Mouse (Mus musculus): ENCODE measurements around the gene Clk1. TPM values are rescaled to one million over a fixed set of nuclear protein-coding genes. Genes with fewer than 3 reads are reported as not detected.
"Not testable (repeated sequence)": the region's sequence is repeated elsewhere in the genome, so short reads cannot be mapped to it uniquely, and the experiment has no call there.

Gene Clk1
- total RNA-seq, 2 experiments from 2014 or later = 119 to 134 TPM

DNA sequence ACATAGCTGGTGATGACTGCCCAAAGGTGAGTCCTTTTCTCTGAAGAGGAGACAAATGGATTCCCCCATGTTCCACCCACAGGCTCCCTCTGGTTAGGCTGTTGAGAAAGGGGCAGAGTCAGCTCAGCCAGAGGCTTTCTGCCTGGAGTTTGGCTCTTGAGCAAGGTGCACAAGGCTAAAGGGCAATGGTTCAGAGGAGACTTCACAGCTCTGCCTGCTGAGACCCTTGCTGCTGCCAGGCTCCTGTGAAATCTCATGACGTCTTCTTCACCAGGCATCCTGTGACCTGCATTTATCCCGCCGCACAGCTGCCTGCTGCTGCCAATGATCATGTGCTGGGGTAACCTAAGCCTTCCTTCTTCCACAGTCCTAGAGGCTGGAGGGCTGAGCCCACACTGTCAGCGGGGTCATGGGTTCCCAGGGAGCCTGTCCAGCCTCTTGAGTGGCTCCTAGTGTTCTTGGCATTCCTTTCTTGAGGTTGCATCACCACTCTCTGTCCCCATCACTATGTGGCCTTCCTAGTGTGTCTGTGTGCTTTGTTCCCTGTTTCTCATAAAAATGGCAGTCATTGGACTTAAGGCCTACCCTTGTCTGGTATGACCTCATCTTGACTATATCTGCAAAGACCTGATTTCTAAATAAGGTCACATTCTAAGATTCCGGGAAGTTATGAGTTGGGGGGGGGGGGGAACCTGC is 41.1 kb downstream of the Clk1 start:
- H3K4me3 ChIP-seq = no peak overlapping the region
- TF ChIP-seq CTCF (IDR thresholded peaks at IDR 0.05) = no peak
- DNase-seq (ENCODE audit: extremely low spot score in 1 of 2, low spot score in 2 of 2) = no peak
- intact Hi-C loops (cut with DNase I) = no loop called here
- H3K27ac ChIP-seq = no peak overlapping the region

- intact Hi-C loops (cut with DNase I) = no loop called here
- no peak for DNase-seq (ENCODE audit: extremely low spot score in 1 of 2, low spot score in 2 of 2)
- no peak overlapping the region for H3K4me3 ChIP-seq
- no peak overlapping the region for H3K27ac ChIP-seq
- TF ChIP-seq CTCF (IDR thresholded peaks at IDR 0.05) = no peak
Observed at GRCm38 (mm10) chr1:58375574-58376147, 48.2 kb downstream of the Clk1 start.

- DNase-seq (ENCODE audit: extremely low spot score in 1 of 2, low spot score in 2 of 2); H3K4me3 ChIP-seq; H3K27ac ChIP-seq; intact Hi-C loops (cut with DNase I): not testable (repeated sequence)
Observed at GRCm38 (mm10) chr1:58374266-58374665, 49.6 kb downstream of the Clk1 start.

DNA sequence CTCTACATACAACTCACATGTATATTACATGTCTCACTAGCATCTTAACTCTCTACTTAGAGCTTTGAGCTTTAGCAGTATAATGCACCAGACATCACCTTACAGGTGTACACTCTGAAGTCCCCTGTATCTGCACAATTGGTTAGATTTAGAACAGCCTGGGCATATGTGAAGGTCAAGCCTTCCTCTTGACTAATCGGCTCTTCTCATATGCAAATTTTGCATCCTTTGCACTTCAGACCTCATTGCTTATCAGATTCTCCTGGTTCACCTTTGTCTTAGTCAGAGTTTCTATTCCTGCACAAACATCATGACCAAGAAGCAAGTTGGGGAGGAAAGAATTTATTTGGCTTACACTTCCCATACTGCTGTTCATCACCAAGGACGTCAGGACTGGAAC is 54.1 kb downstream of the Clk1 start:
- Histone ChIP-seq H3K27ac (no peak overlapping the region), H3K4me3 (no peak overlapping the region)
- intact Hi-C loops (cut with DNase I) = no loop called here
- no peak for DNase-seq (ENCODE audit: extremely low spot score in 1 of 2, low spot score in 2 of 2)
- TF ChIP-seq CTCF (IDR thresholded peaks at IDR 0.05) = no peak

DNA sequence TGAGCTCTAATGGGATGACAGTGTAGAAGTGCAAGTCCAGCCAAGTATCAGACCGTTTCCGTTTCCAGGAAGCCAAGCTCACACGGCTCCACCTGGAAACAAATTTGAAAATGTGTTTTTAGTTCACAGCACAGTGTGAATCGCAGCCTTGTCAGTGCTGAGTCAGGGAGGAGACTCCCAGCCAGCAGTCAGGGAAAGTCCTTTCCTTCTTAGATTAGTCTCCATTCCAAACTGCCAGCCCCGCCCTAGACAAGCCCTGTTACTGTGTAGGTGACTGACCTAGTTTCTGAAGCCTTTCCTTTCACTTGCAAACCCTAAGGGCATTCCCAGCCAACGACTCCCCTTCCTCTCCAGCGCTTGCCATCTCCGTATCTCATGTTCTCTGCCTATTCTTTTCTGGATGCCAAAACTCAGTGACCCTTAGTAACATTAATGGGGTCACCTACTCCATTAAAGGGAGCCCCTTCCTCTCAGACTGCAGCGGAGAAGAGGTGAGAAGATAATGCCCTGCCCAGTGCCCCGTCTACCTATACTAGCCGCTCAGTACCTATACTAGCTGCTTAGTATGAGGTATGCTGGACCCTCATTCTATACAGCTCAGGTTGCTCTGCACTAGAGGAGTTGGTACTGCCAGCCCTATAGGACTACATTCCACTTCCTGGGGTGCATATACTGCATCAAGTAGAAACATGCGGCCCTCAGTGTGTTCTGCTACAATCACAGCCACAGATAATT is 57.0 kb downstream of the Clk1 start:
- peak in 1 of 2 experiments; percentile 13 for DNase-seq (ENCODE audit: extremely low spot score in 1 of 2, low spot score in 2 of 2)
- Histone ChIP-seq H3K27ac (no peak overlapping the region), H3K4me3 (no peak overlapping the region)
- no peak for TF ChIP-seq CTCF (IDR thresholded peaks at IDR 0.05)
- intact Hi-C loops (cut with DNase I) = no loop called here

DNA sequence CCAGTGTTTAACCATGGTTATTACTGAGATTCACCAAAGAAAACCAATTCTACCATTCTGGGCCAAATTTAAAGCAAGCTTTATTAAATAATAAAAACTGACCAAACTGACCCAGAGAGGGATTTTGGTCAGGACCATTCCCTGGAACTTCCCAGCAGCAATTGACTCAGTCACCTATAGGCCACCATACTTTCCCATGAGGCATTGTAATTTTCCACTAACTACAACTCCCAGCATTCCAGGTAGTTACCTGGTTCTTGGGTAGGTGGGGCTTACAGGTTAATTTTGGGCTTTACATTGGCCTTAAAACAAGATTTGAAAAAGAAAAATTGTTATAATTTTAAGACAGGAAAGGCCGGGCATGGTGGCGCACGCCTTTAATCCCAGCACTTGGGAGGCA is 58.0 kb downstream of the Clk1 start:
- no peak for TF ChIP-seq CTCF (IDR thresholded peaks at IDR 0.05)
- Histone ChIP-seq H3K4me3 (no peak overlapping the region), H3K27ac (no peak overlapping the region)
- no peak for DNase-seq (ENCODE audit: extremely low spot score in 1 of 2, low spot score in 2 of 2)
- intact Hi-C loops (cut with DNase I) = no loop called here

GRCm38 (mm10) chr1:58364551-58364950 is 59.3 kb downstream of the Clk1 start:
- intact Hi-C loops (cut with DNase I) = no loop called here
- H3K4me3 ChIP-seq = no peak overlapping the region
- no peak for TF ChIP-seq CTCF (IDR thresholded peaks at IDR 0.05)
- H3K27ac ChIP-seq = no peak overlapping the region
- no peak for DNase-seq (ENCODE audit: extremely low spot score in 1 of 2, low spot score in 2 of 2)

GRCm38 (mm10) chr1:58362296-58362695 is 61.6 kb downstream of the Clk1 start:
- Histone ChIP-seq H3K27ac (no peak overlapping the region), H3K4me3 (no peak overlapping the region)
- TF ChIP-seq CTCF (IDR thresholded peaks at IDR 0.05) = no peak
- intact Hi-C loops (cut with DNase I) = no loop called here
- DNase-seq (ENCODE audit: extremely low spot score in 1 of 2, low spot score in 2 of 2) = no peak

Other genes with a start within 250 kb of the Clk1 start
- gene Aox4, start 213.7 kb downstream of the Clk1 start, total RNA-seq (2021) = 1 to 10 TPM; 4.0 to 5.9 TPM
- under 1 TPM in 1 of 2 experiments, not detected in 1; 0.05 TPM for gene Aox2, start 145.7 kb downstream of the Clk1 start, total RNA-seq (2021)
- gene Bzw1, start 31.2 kb downstream of the Clk1 start, total RNA-seq (2021) = 100 to 1,000 TPM; 137 to 146 TPM
- gene Nif3l1, start 21.1 kb upstream of the Clk1 start, total RNA-seq (2021) = 10 to 100 TPM; 15.6 to 19.1 TPM
- 10 to 100 TPM; 23.1 to 25.9 TPM for gene Ppil3, start 21.4 kb upstream of the Clk1 start, total RNA-seq (2021)
- 10 to 100 TPM; 29.1 to 30.2 TPM for gene Orc2, start 81.0 kb upstream of the Clk1 start, total RNA-seq (2021)
- 100 to 1,000 TPM; 133 to 146 TPM for gene Fam126b, start 162.3 kb upstream of the Clk1 start, total RNA-seq (2021)
- gene Ndufb3, start 162.3 kb upstream of the Clk1 start, total RNA-seq (2021) = 100 to 1,000 TPM; 109 to 114 TPM